In genomic region chr2:157424126-157424903, GRCm38 (mm10) we compare ENCODE assay signal across 8 mouse cellular contexts. TPM values are rescaled to one million over a fixed set of nuclear protein-coding genes. Genes with fewer than 3 reads are reported as not detected.
DNase-seq lines count a peak whose midpoint lies in the region; ATAC-seq and TF ChIP-seq lines count a peak whose summit lies in the region.

No protein-coding gene starts in this region.

- H3K79me2 ChIP-seq in CH12.LX (replicated peaks; ENCODE audit: control insufficient read depth, extremely low read depth, insufficient read depth, poor library complexity, severe bottlenecking), result no peaks in the 10 kb centered on the region

- in situ Hi-C loops in CH12.LX (cut with MboI; ENCODE audit: low pct_ligation_motif_present, low pct_unique_long_range_greater_than_20kb, low sequenced_read_pairs), result no loop called here

- 3% methylated on average over 43 of the region's 98 CpGs for WGBS in heart, embryonic 14.5 days
- WGBS in midbrain, embryonic 13.5 days, result under 1% methylated on average over 77 of the region's 98 CpGs

- peaks cover 90% of the 10 kb centered on the region for H3K27me3 ChIP-seq in CH12.LX (replicated peaks)
- no peaks in the 10 kb centered on the region for H3K27me3 ChIP-seq in heart, embryonic 14.5 days (ENCODE audit: control insufficient read depth, insufficient read depth, low read length)
- H3K27me3 ChIP-seq in midbrain, embryonic 13.5 days, result no peaks in the 10 kb centered on the region

- H3K4me2 ChIP-seq in CH12.LX (ENCODE audit: insufficient read depth, low read depth, poor library complexity, severe bottlenecking), result peak overlapping the region; percentile 81
- peak overlapping the region; percentile 66 for H3K4me2 ChIP-seq in heart, embryonic 14.5 days (ENCODE audit: low read length)
- peak overlapping the region; percentile 87 for H3K4me2 ChIP-seq in midbrain, embryonic 13.5 days (replicated peaks)

- no peak overlapping the region for H3K9ac ChIP-seq in CH12.LX (ENCODE audit: insufficient read depth, low read depth)
- peak overlapping the region; percentile 95 for H3K9ac ChIP-seq in heart, embryonic 14.5 days (ENCODE audit: low read length)
- peak overlapping the region; percentile 99 for H3K9ac ChIP-seq in midbrain, embryonic 13.5 days (replicated peaks)

- peak; percentile 93 for DNase-seq in heart, adult 11 months
- no peak for DNase-seq in heart, postnatal 25 days (ENCODE audit: low spot score)
- DNase-seq in CH12.LX (ENCODE audit: extremely low read depth), result no peak
- peak; percentile 57 to 62 for DNase-seq in cerebellum, postnatal 36 days
- DNase-seq in kidney, postnatal 14 days, result peak; percentile 66
- no peak for DNase-seq in frontal cortex, postnatal 36 days (ENCODE audit: low spot score in 2 of 2)

- intact Hi-C loops in heart, postnatal 25 days (cut with DNase I), result no loop called here

- dilution Hi-C loops in CH12.LX (cut with MboI; ENCODE audit: extremely low pct_ligation_motif_present, extremely low pct_unique_long_range_greater_than_20kb, low sequenced_read_pairs), result no loop called here

- no peaks in the 10 kb centered on the region for H3K36me3 ChIP-seq in CH12.LX (replicated peaks in 1 of 2; ENCODE audit: control insufficient read depth in 1 of 2, insufficient read depth in 1 of 2, low read length in 1 of 2)
- no peaks in the 10 kb centered on the region for H3K36me3 ChIP-seq in heart, embryonic 14.5 days (ENCODE audit: control insufficient read depth, insufficient read depth, low read length)
- peaks cover 10% of the 10 kb centered on the region; the same call in 1 of the 2 replicates for H3K36me3 ChIP-seq in midbrain, embryonic 13.5 days

- no peak overlapping the region for H3K27ac ChIP-seq in CH12.LX (ENCODE audit: insufficient read depth, low read depth)
- peak overlapping the region in 1 of 2 experiments; percentile 74; a peak in 2 of 4 replicates for H3K27ac ChIP-seq in heart, embryonic 14.5 days (replicated peaks in 1 of 2; ENCODE audit: control insufficient read depth in 1 of 2, insufficient read depth in 1 of 2, low read depth in 2 of 2, low read length in 2 of 2)
- peak overlapping the region; percentile 93 for H3K27ac ChIP-seq in midbrain, embryonic 13.5 days

- no peak for ATAC-seq in heart, embryonic 14.5 days (ENCODE audit: insufficient number of reproducible peaks, insufficient read depth, low FRiP score, low read depth)
- peak; percentile 40 for ATAC-seq in midbrain, embryonic 13.5 days

- no peak for TF ChIP-seq RAD21 in CH12.LX (IDR thresholded peaks at IDR 0.05; ENCODE audit: low read depth, low read length)

- H3K4me1 ChIP-seq in CH12.LX (ENCODE audit: control insufficient read depth in 1 of 2, insufficient read depth in 2 of 2), result peaks cover 16 to 27% of the 10 kb centered on the region in 2 experiments
- peaks cover 9 to 33% of the 10 kb centered on the region in 2 experiments for H3K4me1 ChIP-seq in heart, embryonic 14.5 days (ENCODE audit: control insufficient read depth in 2 of 2, insufficient read depth in 2 of 2, low read length in 2 of 2)
- peaks cover 63% of the 10 kb centered on the region for H3K4me1 ChIP-seq in midbrain, embryonic 13.5 days (replicated peaks)

- TF ChIP-seq POLR2A in CH12.LX (IDR thresholded peaks at IDR 0.05; ENCODE audit: low read depth, low read length), result no peak

- TF ChIP-seq EP300 in CH12.LX (IDR thresholded peaks at IDR 0.05; ENCODE audit: low read length), result no peak

- H3K9me3 ChIP-seq in CH12.LX (replicated peaks; ENCODE audit: low read length), result no peaks in the 10 kb centered on the region
- no peaks in the 10 kb centered on the region for H3K9me3 ChIP-seq in heart, embryonic 14.5 days (ENCODE audit: control insufficient read depth, low read length)
- no peaks in the 10 kb centered on the region for H3K9me3 ChIP-seq in midbrain, embryonic 13.5 days

- peak overlapping the region in 1 of 3 experiments; percentile 32 for H3K4me3 ChIP-seq in CH12.LX (replicated peaks in 1 of 3; ENCODE audit: low read depth in 2 of 3, low read length in 2 of 3, poor library complexity in 1 of 3)
- H3K4me3 ChIP-seq in heart, embryonic 14.5 days (ENCODE audit: control insufficient read depth in 1 of 2, insufficient read depth in 1 of 2, low read depth in 1 of 2, low read length in 2 of 2), result peak overlapping the region; percentile 71 to 80
- H3K4me3 ChIP-seq in midbrain, embryonic 13.5 days (replicated peaks), result peak overlapping the region; percentile 88

- no peak for TF ChIP-seq CTCF in CH12.LX (conservative IDR thresholded peaks at IDR 0.05 in 1 of 2, IDR thresholded peaks at IDR 0.05 in 1 of 2; ENCODE audit: low read depth in 2 of 2, low read length in 2 of 2)

TF ChIP-seq in CH12.LX, 34 proteins besides CTCF, POLR2A, EP300 and RAD21:
- TF ChIP-seq KAT2A (IDR thresholded peaks at IDR 0.05; ENCODE audit: insufficient replicate concordance, low read length) (no peak), RCOR1 (conservative IDR thresholded peaks at IDR 0.05; ENCODE audit: low read depth, low read length) (no peak), USF2 (conservative IDR thresholded peaks at IDR 0.05; ENCODE audit: low read depth, low read length) (no peak), MYC (IDR thresholded peaks at IDR 0.05; ENCODE audit: low read depth, low read length) (no peak), NELFE (IDR thresholded peaks at IDR 0.05; ENCODE audit: low read depth, low read length) (no peak), MXI1 (IDR thresholded peaks at IDR 0.05; ENCODE audit: low read depth, low read length) (no peak), MAZ (IDR thresholded peaks at IDR 0.05; ENCODE audit: low read depth, low read length) (no peak), GABPA (IDR thresholded peaks at IDR 0.05; ENCODE audit: insufficient replicate concordance, low read depth, low read length) (no peak), ZC3H11A (IDR thresholded peaks at IDR 0.05; ENCODE audit: low read depth, low read length) (no peak), ETS1 (conservative IDR thresholded peaks at IDR 0.05; ENCODE audit: low read depth, low read length) (no peak), MAFK (IDR thresholded peaks at IDR 0.05; ENCODE audit: insufficient replicate concordance, low read length) (no peak), IRF4 (IDR thresholded peaks at IDR 0.05; ENCODE audit: low read depth, low read length) (no peak)

RNA-seq across cellular contexts. Expression of gene Src, which starts 6.1 kb away (rescaled TPM):
- total RNA-seq in heart, postnatal 25 days (2021), result 1 to 10 TPM; 2.9 to 5.1 TPM
- total RNA-seq in CH12.LX (2012; rRNA removed) (0.25 and 0.29 TPM in 2 replicates), CH12.LX (2014; rRNA removed) (0.20 and 0.31 TPM in 2 replicates)
- polyA plus RNA-seq in CH12.LX (2012; ENCODE audit: insufficient read length, low read depth), result 0.37 and 0.38 TPM in 2 replicates
- 4.2 and 6.7 TPM in 2 replicates for polyA plus RNA-seq in heart, embryonic 14.5 days (2014; fragmentation: Nextera tagmentation; extraction: Ambion mirVana)
- polyA plus RNA-seq in midbrain, embryonic 13.5 days (2015; fragmentation: Nextera tagmentation; extraction: Ambion mirVana), result 31.6 and 39.1 TPM in 2 replicates

RNA-seq across cellular contexts. Expression of gene Manbal, which starts 56.9 kb away (rescaled TPM):
- 10 to 100 TPM; 20.1 to 20.3 TPM for total RNA-seq in heart, postnatal 25 days (2021)
- total RNA-seq in CH12.LX (2012; rRNA removed) (15.4 and 17.0 TPM in 2 replicates), CH12.LX (2014; rRNA removed) (10.8 and 13.7 TPM in 2 replicates)
- polyA plus RNA-seq in CH12.LX (2012; ENCODE audit: insufficient read length, low read depth), result 21.7 and 29.4 TPM in 2 replicates
- 30.4 and 36.3 TPM in 2 replicates for polyA plus RNA-seq in heart, embryonic 14.5 days (2014; fragmentation: Nextera tagmentation; extraction: Ambion mirVana)
- polyA plus RNA-seq in midbrain, embryonic 13.5 days (2015; fragmentation: Nextera tagmentation; extraction: Ambion mirVana), result 88.1 and 91.0 TPM in 2 replicates

Comparison
In these comparisons a context has a peak if more than half of its experiments do, and no peak if none do; other contexts are left out.
1. DNase-seq: peak in heart, adult 11 months (single experiment), cerebellum, postnatal 36 days (2 of 2) and kidney, postnatal 14 days (single experiment); none in heart, postnatal 25 days (single experiment), CH12.LX (single experiment) and frontal cortex, postnatal 36 days (0 of 2).
2. Peak in every context shown above with its lines, with median percentiles within 50 percentile points of each other: H3K4me2 ChIP-seq.